In genomic region chr3:97353803-97354202, GRCm38 (mm10) we compare ENCODE assay signal across 33 mouse cellular contexts.
"Had no signal": no experiment of that assay in that cellular context is flagged by ENCODE, and none has a peak within 500 bp of the region (broad histone marks: within the 10 kb centered on the region; RNA-seq: fewer than 3 reads in every experiment).

No protein-coding gene starts in this region.

- ATAC-seq: hindbrain, embryonic 16.5 days; hindbrain, postnatal 0 days; inflammation-experienced regulatory T-cells, adult 6 months; intestine, embryonic 15.5 days; intestine, embryonic 16.5 days; intestine, postnatal 0 days had no signal

- H3K27ac ChIP-seq: heart, embryonic 13.5 days; heart, embryonic 15.5 days; hindbrain, embryonic 10.5 days; hindbrain, embryonic 12.5 days; hindbrain, embryonic 13.5 days; hindbrain, embryonic 14.5 days; hindbrain, embryonic 15.5 days; hindbrain, postnatal 0 days; intestine, embryonic 15.5 days; kidney, embryonic 15.5 days; kidney, postnatal 0 days; layer of hippocampus, adult 2 months had no signal

- H3K27me3 ChIP-seq: heart, embryonic 13.5 days; heart, embryonic 15.5 days; hindbrain, embryonic 12.5 days; hindbrain, embryonic 13.5 days; hindbrain, embryonic 15.5 days; intestine, embryonic 15.5 days; kidney, embryonic 15.5 days had no signal

- H3K9ac ChIP-seq: heart, embryonic 13.5 days; heart, embryonic 15.5 days; hindbrain, embryonic 12.5 days; hindbrain, embryonic 13.5 days; hindbrain, embryonic 14.5 days; hindbrain, embryonic 15.5 days; intestine, embryonic 15.5 days; kidney, embryonic 15.5 days had no signal

- H3K36me3 ChIP-seq: heart, embryonic 13.5 days; heart, embryonic 15.5 days; hindbrain, embryonic 10.5 days; hindbrain, embryonic 12.5 days; hindbrain, embryonic 13.5 days; hindbrain, embryonic 15.5 days; intestine, embryonic 15.5 days; kidney, embryonic 15.5 days had no signal

- DNase-seq: heart, postnatal 10 days; heart, postnatal 14 days; heart, postnatal 36 days; heart, postnatal 4 days; kidney, adult 11 months; kidney, adult 18-20 months; kidney, adult 2 months; kidney, adult 8-10 months; kidney, adult 9 months; kidney, postnatal 10 days; kidney, postnatal 14 days; kidney, postnatal 25 days; kidney, postnatal 36 days; kidney, postnatal 4 days; layer of hippocampus, adult 9-11 months; layer of hippocampus, postnatal 36 days had no signal

- H3K4me3 ChIP-seq: heart, embryonic 13.5 days; heart, embryonic 15.5 days; hindbrain, embryonic 10.5 days; hindbrain, embryonic 12.5 days; hindbrain, embryonic 13.5 days; hindbrain, embryonic 15.5 days; intestine, embryonic 15.5 days; kidney, embryonic 15.5 days; layer of hippocampus, adult 2 months had no signal

- H3K4me1 ChIP-seq: heart, embryonic 15.5 days; hindbrain, embryonic 12.5 days; hindbrain, embryonic 13.5 days; hindbrain, embryonic 15.5 days; kidney, embryonic 15.5 days had no signal

- H3K4me2 ChIP-seq: heart, embryonic 11.5 days; heart, embryonic 13.5 days; heart, embryonic 15.5 days; hindbrain, embryonic 12.5 days; hindbrain, embryonic 13.5 days; hindbrain, embryonic 14.5 days; hindbrain, embryonic 15.5 days; intestine, embryonic 15.5 days; kidney, embryonic 15.5 days had no signal

- H3K9me3 ChIP-seq: heart, embryonic 13.5 days; heart, embryonic 15.5 days; hindbrain, embryonic 10.5 days; hindbrain, embryonic 12.5 days; hindbrain, embryonic 13.5 days; hindbrain, embryonic 15.5 days; intestine, embryonic 15.5 days; kidney, embryonic 15.5 days had no signal
